Mouse (Mus musculus) neural tube, embryonic 14.5 days (tissue): ENCODE measurements at regions not wholly inside any gene's neighbourhood (a gene's known extent, or its start where the extent isn't known, plus 50 kb on each side); places are given as distances from the start of the nearest gene placed in this dataset.

Source experiments
- ATAC-seq: fragments of 200-750 bp; cut with Nextera tagmentation; 2 replicates; pipeline ENCODE4 v1.8.0; 2017; ENCODE audit warnings: low read depth, mild to moderate bottlenecking, moderate TSS enrichment, moderate library complexity
- H3K27ac ChIP-seq: fragments of 300-500 bp; sonication (generic); 2 replicates; pipeline ENCODE4 v1.5.1; 2014; ENCODE audit warnings: low read depth, mild to moderate bottlenecking, control low read depth, low read length, moderate library complexity, mixed read lengths
- H3K27me3 ChIP-seq: fragments of 300-500 bp; sonication (generic); 2 replicates; pipeline ENCODE4 v1.6.1; 2014; ENCODE audit warnings: low read length; ENCODE audit not compliant: control insufficient read depth, insufficient read depth
- H3K36me3 ChIP-seq: fragments of 300-500 bp; sonication (generic); 2 replicates; pipeline ENCODE4 v1.6.1; 2014; ENCODE audit warnings: low read length, mixed read lengths; ENCODE audit not compliant: control insufficient read depth, insufficient read depth
- H3K4me1 ChIP-seq: fragments of 300-500 bp; sonication (generic); 2 replicates; pipeline ENCODE4 v1.6.1; 2014; ENCODE audit warnings: low read length; ENCODE audit not compliant: control insufficient read depth, insufficient read depth
- H3K4me2 ChIP-seq: fragments of 300-500 bp; sonication (generic); 2 replicates; pipeline ENCODE4 v1.6.1; 2014; ENCODE audit warnings: mild to moderate bottlenecking, low read depth, low read length, control low read depth
- H3K4me3 ChIP-seq: fragments of 300-500 bp; sonication (generic); 2 replicates; pipeline ENCODE4 v1.5.1; 2014; ENCODE audit warnings: low read depth, low read length, control low read depth, mixed read lengths
- H3K9ac ChIP-seq: fragments of 300-500 bp; sonication (generic); replicated peaks from 2 replicates; pipeline ENCODE4 v1.6.1; 2014; ENCODE audit warnings: low read depth, mild to moderate bottlenecking, control low read depth, low read length, mixed read lengths
- H3K9me3 ChIP-seq: fragments of 300-500 bp; sonication (generic); 2 replicates; pipeline ENCODE4 v1.6.1; 2016; ENCODE audit warnings: low read length; ENCODE audit not compliant: control insufficient read depth
- WGBS: fragments of 180-500 bp; shearing (Covaris S2); extraction: QIAGEN DNeasy Blood & Tissue Kit; methylation state at CpG from one replicate; pipeline ENCODE4 v1.1.7; 2014; 5-methylcytosine and 5-hydroxymethylcytosine counted together

GRCm38 (mm10) chr11:22644877-22645276 lies 133.0 kb downstream of the Tmem17 start:
- Histone ChIP-seq H3K27ac (no peak overlapping the region), H3K27me3 (no peaks in the 10 kb centered on the region), H3K4me1 (no peaks in the 10 kb centered on the region), H3K4me2 (no peak overlapping the region), H3K4me3 (no peak overlapping the region), H3K9me3 (no peaks in the 10 kb centered on the region), H3K36me3 (no peaks in the 10 kb centered on the region), H3K9ac (no peak overlapping the region)
- 67% methylated on average over 1 of the region's 1 CpGs for WGBS
- ATAC-seq: no peak

- H3K27ac ChIP-seq: no peak overlapping the region
- 81% methylated on average over 6 of the region's 6 CpGs for WGBS
- H3K4me1 ChIP-seq: no peaks in the 10 kb centered on the region
- no peaks in the 10 kb centered on the region for H3K9me3 ChIP-seq
- H3K4me3 ChIP-seq: no peak overlapping the region
- H3K36me3 ChIP-seq: no peaks in the 10 kb centered on the region
- no peak for ATAC-seq
- H3K9ac ChIP-seq: no peak overlapping the region
- no peaks in the 10 kb centered on the region for H3K27me3 ChIP-seq
- no peak overlapping the region for H3K4me2 ChIP-seq
Observed at GRCm38 (mm10) chr11:22646192-22646936, 134.5 kb downstream of the Tmem17 start.

GRCm38 (mm10) chr11:22648275-22648674 lies 136.4 kb downstream of the Tmem17 start:
- 93% methylated on average over 5 of the region's 5 CpGs for WGBS
- Histone ChIP-seq H3K4me1 (no peaks in the 10 kb centered on the region), H3K9ac (no peak overlapping the region), H3K9me3 (no peaks in the 10 kb centered on the region), H3K4me3 (no peak overlapping the region), H3K27ac (no peak overlapping the region), H3K4me2 (no peak overlapping the region), H3K27me3 (no peaks in the 10 kb centered on the region), H3K36me3 (no peaks in the 10 kb centered on the region)
- ATAC-seq: no peak

GRCm38 (mm10) chr11:22650771-22651170 lies 138.9 kb downstream of the Tmem17 start:
- H3K36me3 ChIP-seq: no peaks in the 10 kb centered on the region
- H3K4me2 ChIP-seq: no peak overlapping the region
- H3K27me3 ChIP-seq: no peaks in the 10 kb centered on the region
- 92% methylated on average over 10 of the region's 10 CpGs for WGBS
- H3K9ac ChIP-seq: no peak overlapping the region
- no peaks in the 10 kb centered on the region for H3K9me3 ChIP-seq
- H3K4me3 ChIP-seq: no peak overlapping the region
- no peak for ATAC-seq
- H3K4me1 ChIP-seq: no peaks in the 10 kb centered on the region
- no peak overlapping the region for H3K27ac ChIP-seq

- WGBS: 75% methylated on average over 1 of the region's 1 CpGs
- Histone ChIP-seq H3K9ac (no peak overlapping the region), H3K4me3 (no peak overlapping the region), H3K4me2 (no peak overlapping the region), H3K9me3 (no peaks in the 10 kb centered on the region), H3K27ac (no peak overlapping the region), H3K4me1 (no peaks in the 10 kb centered on the region), H3K27me3 (no peaks in the 10 kb centered on the region), H3K36me3 (no peaks in the 10 kb centered on the region)
- ATAC-seq: no peak
Observed at GRCm38 (mm10) chr11:22651313-22651712, 139.4 kb downstream of the Tmem17 start.

GRCm38 (mm10) chr11:22651911-22652310 lies 140.0 kb downstream of the Tmem17 start:
- Histone ChIP-seq H3K36me3 (no peaks in the 10 kb centered on the region), H3K9ac (no peak overlapping the region), H3K9me3 (no peaks in the 10 kb centered on the region), H3K27me3 (no peaks in the 10 kb centered on the region), H3K27ac (no peak overlapping the region), H3K4me3 (no peak overlapping the region), H3K4me2 (no peak overlapping the region), H3K4me1 (no peaks in the 10 kb centered on the region)
- WGBS: 82% methylated on average over 4 of the region's 4 CpGs
- no peak for ATAC-seq

- Histone ChIP-seq H3K4me3 (no peak overlapping the region), H3K27me3 (no peaks in the 10 kb centered on the region), H3K9me3 (no peaks in the 10 kb centered on the region), H3K9ac (no peak overlapping the region), H3K4me1 (no peaks in the 10 kb centered on the region), H3K27ac (no peak overlapping the region), H3K36me3 (no peaks in the 10 kb centered on the region), H3K4me2 (no peak overlapping the region)
- ATAC-seq: no peak
- 76% methylated on average over 3 of the region's 3 CpGs for WGBS
Observed at GRCm38 (mm10) chr11:22652931-22653330, 141.0 kb downstream of the Tmem17 start.

GRCm38 (mm10) chr11:22653366-22653765 lies 141.5 kb downstream of the Tmem17 start:
- Histone ChIP-seq H3K4me2 (no peak overlapping the region), H3K4me1 (no peaks in the 10 kb centered on the region), H3K9me3 (no peaks in the 10 kb centered on the region), H3K4me3 (no peak overlapping the region), H3K36me3 (no peaks in the 10 kb centered on the region), H3K27me3 (no peaks in the 10 kb centered on the region), H3K9ac (no peak overlapping the region), H3K27ac (no peak overlapping the region)
- WGBS: 87% methylated on average over 5 of the region's 5 CpGs
- no peak for ATAC-seq

GRCm38 (mm10) chr11:22657635-22658034 lies 145.7 kb downstream of the Tmem17 start:
- ATAC-seq: no peak
- Histone ChIP-seq H3K27me3 (no peaks in the 10 kb centered on the region), H3K4me1 (no peaks in the 10 kb centered on the region), H3K4me2 (no peak overlapping the region), H3K9ac (no peak overlapping the region), H3K4me3 (no peak overlapping the region), H3K27ac (no peak overlapping the region), H3K36me3 (no peaks in the 10 kb centered on the region), H3K9me3 (no peaks in the 10 kb centered on the region)
- 60% methylated on average over 1 of the region's 1 CpGs for WGBS
